Mouse (Mus musculus): Measurements from ENCODE around the gene Lpin1. TPM values are rescaled to one million over a fixed set of nuclear protein-coding genes. Genes with fewer than 3 reads are reported as not detected.

Gene Lpin1
- polyA plus RNA-seq, 1 experiment from 2014 or later: 15.5 TPM

DNA sequence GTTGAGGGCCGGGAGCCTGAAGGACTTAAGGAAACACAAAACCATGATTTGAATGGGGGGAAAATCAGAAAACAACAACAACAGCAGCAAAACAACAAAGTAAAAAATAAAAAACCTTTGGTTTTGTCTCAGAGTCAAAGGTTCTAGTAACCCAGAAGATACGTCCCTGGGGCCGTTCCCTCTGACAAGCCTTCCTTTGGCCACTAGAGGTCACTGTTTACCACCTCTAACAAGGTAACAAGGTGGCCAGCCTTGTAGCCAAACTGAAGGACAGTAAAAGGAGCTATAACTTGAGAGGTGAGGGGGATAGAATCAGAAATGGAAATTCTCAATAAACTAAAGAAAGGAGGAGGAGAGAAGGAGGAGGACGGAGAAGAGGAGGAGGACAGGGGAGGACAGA is 42.3 kb downstream of the Lpin1 start:
- Histone ChIP-seq H3K27ac (replicated peaks) (peak overlapping the region; percentile 45; the same call in 1 of the 2 replicates), H3K27me3 (replicated peaks) (no peaks in the 10 kb centered on the region), H3K9me3 (replicated peaks) (no peaks in the 10 kb centered on the region), H3K9ac (replicated peaks) (no peak overlapping the region), H3K4me3 (replicated peaks) (no peak overlapping the region), H3K4me2 (no peak overlapping the region), H3K4me1 (0 out of 2 replicates have a peak, but pooled peaks cover 3% of the 10 kb centered on the region), H3K36me3 (peaks cover 70% of the 10 kb centered on the region)
- WGBS: 30% methylated on average over 4 of the region's 4 CpGs
- peak; percentile 82 for ATAC-seq (ENCODE audit: low FRiP score)

DNA sequence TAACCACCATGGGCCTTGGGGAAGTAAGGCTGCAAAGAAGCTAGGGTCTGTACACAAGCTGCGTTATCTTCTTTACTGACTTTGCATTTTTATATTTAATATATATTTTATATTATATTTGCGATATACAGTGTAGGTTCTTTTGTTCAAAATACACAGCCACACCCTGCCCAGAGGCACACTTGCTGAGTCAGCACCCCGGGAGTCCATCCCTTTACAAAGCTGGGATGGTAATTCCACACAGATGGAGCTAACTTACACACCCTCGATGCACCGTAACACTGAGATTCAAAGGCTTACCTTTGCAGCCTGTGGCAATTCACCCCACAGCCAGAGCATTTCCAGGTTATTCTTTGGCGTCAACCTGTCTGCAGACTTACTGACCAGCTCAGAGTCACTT is 42.7 kb downstream of the Lpin1 start:
- no peak for ATAC-seq (ENCODE audit: low FRiP score)
- H3K4me3 ChIP-seq (replicated peaks): no peak overlapping the region
- H3K27ac ChIP-seq (replicated peaks): no peak overlapping the region
- H3K36me3 ChIP-seq: peaks cover 70% of the 10 kb centered on the region
- H3K9ac ChIP-seq (replicated peaks): no peak overlapping the region
- H3K27me3 ChIP-seq (replicated peaks): no peaks in the 10 kb centered on the region
- H3K9me3 ChIP-seq (replicated peaks): no peaks in the 10 kb centered on the region
- H3K4me2 ChIP-seq: no peak overlapping the region
- 0 out of 2 replicates have a peak, but pooled peaks cover 3% of the 10 kb centered on the region for H3K4me1 ChIP-seq
- WGBS: 90% methylated on average over 6 of the region's 6 CpGs

DNA sequence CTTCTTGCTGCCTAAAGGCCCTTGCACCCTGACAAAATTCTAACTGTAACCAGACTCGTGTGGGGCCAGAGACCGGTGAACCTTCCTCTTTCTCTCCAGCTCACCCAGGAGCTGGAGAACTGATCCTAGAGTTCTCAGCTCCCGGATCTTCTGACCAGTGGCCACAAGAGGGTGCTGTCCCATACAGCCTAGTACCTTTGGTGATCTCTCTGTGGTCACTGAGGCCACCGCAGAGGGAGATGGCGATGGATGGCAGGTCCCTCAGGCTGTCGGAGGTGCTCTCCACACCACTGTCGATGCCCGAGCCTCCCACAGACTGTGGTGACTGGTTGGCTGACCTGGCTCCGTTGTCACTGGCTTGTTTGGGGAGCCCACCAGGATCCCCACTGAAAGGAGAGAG is 47.3 kb downstream of the Lpin1 start:
- H3K27me3 ChIP-seq (replicated peaks): no peaks in the 10 kb centered on the region
- no peaks in the 10 kb centered on the region for H3K4me1 ChIP-seq
- no peak overlapping the region for H3K4me2 ChIP-seq
- no peak for ATAC-seq (ENCODE audit: low FRiP score)
- no peak overlapping the region for H3K9ac ChIP-seq (replicated peaks)
- no peak overlapping the region for H3K4me3 ChIP-seq (replicated peaks)
- peaks cover 83% of the 10 kb centered on the region for H3K36me3 ChIP-seq
- WGBS: 74% methylated on average over 9 of the region's 9 CpGs
- H3K27ac ChIP-seq (replicated peaks): no peak overlapping the region
- H3K9me3 ChIP-seq (replicated peaks): no peaks in the 10 kb centered on the region

DNA sequence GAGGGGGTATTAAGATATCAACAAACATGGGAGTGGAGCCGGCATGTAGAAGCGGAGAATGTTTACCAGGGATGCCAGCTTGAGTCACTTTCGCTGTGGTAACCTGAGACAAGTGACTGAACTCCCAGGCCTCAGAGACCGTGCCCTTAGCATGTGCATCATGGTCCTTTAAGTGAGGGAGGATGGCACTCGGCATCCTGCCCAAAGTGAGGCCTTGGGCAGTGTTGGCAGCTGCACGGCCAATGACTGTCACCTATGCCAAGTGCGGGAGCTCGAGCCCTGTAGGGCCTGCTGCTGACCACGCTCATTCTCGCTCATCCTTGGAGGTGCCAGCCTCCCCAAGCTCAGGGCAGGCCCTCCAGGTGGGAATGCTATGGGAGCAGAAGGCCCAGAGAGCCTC is 48.1 kb downstream of the Lpin1 start:
- peaks cover 84% of the 10 kb centered on the region for H3K36me3 ChIP-seq

DNA sequence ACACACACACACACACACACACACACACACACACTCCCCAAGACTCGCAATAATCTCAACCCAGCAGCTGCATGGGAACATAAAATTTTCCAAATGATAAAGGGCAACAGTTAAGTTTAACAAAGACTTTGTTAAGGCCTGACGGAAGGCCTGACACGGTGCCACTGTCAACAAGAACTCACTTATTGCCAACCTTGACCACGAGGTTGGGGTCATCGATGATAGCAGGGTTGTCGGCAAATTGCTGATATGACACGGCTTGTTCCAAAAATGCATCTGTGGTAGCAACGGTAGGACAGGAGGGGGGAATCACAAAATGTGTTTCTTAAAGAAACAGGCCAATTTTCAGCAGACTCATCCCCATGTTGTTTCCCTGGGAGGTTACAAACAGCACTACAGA is 48.6 kb downstream of the Lpin1 start:
- peaks cover 85% of the 10 kb centered on the region for H3K36me3 ChIP-seq
- H3K4me3 ChIP-seq (replicated peaks): no peak overlapping the region
- H3K27me3 ChIP-seq (replicated peaks): no peaks in the 10 kb centered on the region
- ATAC-seq (ENCODE audit: low FRiP score): no peak
- no peak overlapping the region for H3K4me2 ChIP-seq
- no peaks in the 10 kb centered on the region for H3K9me3 ChIP-seq (replicated peaks)
- no peak overlapping the region for H3K27ac ChIP-seq (replicated peaks)
- H3K9ac ChIP-seq (replicated peaks): no peak overlapping the region
- WGBS: 89% methylated on average over 8 of the region's 8 CpGs
- no peaks in the 10 kb centered on the region for H3K4me1 ChIP-seq

More for the DNA sequence above, 48.1 kb downstream of the Lpin1 start:
- Histone ChIP-seq H3K4me3 (replicated peaks) (no peak overlapping the region), H3K27me3 (replicated peaks) (no peaks in the 10 kb centered on the region), H3K4me1 (no peaks in the 10 kb centered on the region), H3K9ac (replicated peaks) (no peak overlapping the region), H3K4me2 (no peak overlapping the region), H3K27ac (replicated peaks) (no peak overlapping the region), H3K9me3 (replicated peaks) (no peaks in the 10 kb centered on the region)
- no peak for ATAC-seq (ENCODE audit: low FRiP score)
- WGBS: 90% methylated on average over 10 of the region's 10 CpGs

DNA sequence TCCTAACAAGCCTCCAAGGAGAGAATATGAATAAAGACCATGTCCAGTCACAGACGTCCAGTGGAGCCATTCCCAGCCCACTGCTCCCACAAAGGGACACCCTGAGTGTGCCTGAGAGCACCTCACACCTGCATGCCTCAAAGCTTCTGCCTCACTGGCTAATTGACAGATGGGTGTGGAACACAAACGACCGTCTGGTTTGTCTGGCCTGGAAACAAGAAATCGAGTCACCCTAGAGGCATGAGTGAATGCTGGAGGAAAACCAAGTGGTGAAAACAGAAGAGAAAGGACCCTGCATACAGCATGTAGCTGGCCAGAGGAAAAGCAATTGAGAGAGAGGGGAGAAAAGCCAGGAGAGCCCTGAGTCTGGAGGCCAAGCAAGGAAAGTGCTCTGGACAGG is 53.5 kb downstream of the Lpin1 start:
- H3K36me3 ChIP-seq: peaks cover 73% of the 10 kb centered on the region
- no peak for ATAC-seq (ENCODE audit: low FRiP score)
- H3K27ac ChIP-seq (replicated peaks): no peak overlapping the region
- H3K9ac ChIP-seq (replicated peaks): no peak overlapping the region
- H3K4me1 ChIP-seq: no peaks in the 10 kb centered on the region
- H3K4me2 ChIP-seq: no peak overlapping the region
- H3K9me3 ChIP-seq (replicated peaks): no peaks in the 10 kb centered on the region
- H3K27me3 ChIP-seq (replicated peaks): no peaks in the 10 kb centered on the region
- H3K4me3 ChIP-seq (replicated peaks): no peak overlapping the region
- 24% methylated on average over 4 of the region's 4 CpGs for WGBS

DNA sequence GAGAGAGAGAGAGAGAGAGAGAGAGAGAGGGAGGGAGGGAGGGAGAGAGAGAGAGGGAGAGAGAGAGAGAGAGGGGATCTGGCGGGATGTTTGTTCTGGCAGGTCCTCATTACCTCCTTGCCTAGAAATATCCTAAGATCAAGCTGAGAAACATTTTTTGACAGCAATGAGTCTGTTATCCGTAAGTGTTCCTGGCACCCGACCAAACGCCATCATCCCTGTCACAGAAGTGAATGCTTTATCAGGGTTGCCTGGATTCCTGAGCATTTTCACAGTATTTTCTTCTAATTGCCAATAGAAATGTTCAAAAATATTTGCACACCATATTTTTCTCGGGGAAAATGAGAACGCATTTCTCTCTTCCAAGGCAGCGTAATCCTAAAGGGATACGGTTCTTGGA is 56.6 kb downstream of the Lpin1 start:
- Histone ChIP-seq H3K36me3 (peaks cover 50% of the 10 kb centered on the region), H3K9me3 (replicated peaks) (no peaks in the 10 kb centered on the region), H3K4me2 (no peak overlapping the region), H3K4me3 (replicated peaks) (no peak overlapping the region), H3K9ac (replicated peaks) (no peak overlapping the region), H3K4me1 (peaks cover 22% of the 10 kb centered on the region), H3K27me3 (replicated peaks) (no peaks in the 10 kb centered on the region), H3K27ac (replicated peaks) (no peak overlapping the region; the same call in 1 of the 2 replicates)
- ATAC-seq (ENCODE audit: low FRiP score): no peak
- 82% methylated on average over 8 of the region's 8 CpGs for WGBS

DNA sequence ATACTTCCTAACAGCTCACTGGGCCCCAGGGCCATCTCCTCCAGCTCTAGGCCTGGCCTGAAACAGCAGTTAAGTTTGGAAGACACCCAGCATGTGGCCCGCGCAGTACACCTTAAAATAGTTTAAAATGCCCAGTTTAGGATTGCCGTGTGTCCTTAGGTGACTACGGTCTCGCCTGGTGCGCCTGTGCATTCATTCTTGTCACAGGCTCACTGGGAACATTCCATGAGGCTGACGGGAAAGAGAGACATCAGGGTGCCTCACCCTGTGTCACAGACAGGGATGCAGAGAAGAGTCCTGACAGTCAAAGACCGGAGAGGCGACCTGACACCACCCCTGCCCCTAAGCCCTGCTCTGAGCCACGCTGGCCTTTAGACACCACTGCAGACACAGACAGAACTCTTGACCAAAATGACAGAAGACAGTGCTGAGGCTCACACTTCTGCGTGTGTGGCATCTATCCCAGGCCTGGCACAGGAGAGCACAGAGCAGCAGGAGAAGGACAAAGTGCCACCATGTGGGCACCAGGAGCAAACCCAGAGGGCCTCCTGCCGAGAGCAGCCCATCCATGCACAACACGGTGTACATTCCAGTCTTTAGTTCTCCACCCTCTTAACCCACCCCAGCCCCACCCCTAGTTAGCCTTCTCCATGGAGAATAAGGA is 58.5 kb downstream of the Lpin1 start:
- Histone ChIP-seq H3K36me3 (peaks cover 50% of the 10 kb centered on the region), H3K27ac (replicated peaks) (no peak overlapping the region), H3K4me2 (no peak overlapping the region), H3K4me3 (replicated peaks) (no peak overlapping the region), H3K4me1 (peaks cover 26% of the 10 kb centered on the region), H3K9ac (replicated peaks) (no peak overlapping the region), H3K27me3 (replicated peaks) (no peaks in the 10 kb centered on the region), H3K9me3 (replicated peaks) (no peaks in the 10 kb centered on the region)
- ATAC-seq (ENCODE audit: low FRiP score): no peak
- 91% methylated on average over 13 of the region's 13 CpGs for WGBS

DNA sequence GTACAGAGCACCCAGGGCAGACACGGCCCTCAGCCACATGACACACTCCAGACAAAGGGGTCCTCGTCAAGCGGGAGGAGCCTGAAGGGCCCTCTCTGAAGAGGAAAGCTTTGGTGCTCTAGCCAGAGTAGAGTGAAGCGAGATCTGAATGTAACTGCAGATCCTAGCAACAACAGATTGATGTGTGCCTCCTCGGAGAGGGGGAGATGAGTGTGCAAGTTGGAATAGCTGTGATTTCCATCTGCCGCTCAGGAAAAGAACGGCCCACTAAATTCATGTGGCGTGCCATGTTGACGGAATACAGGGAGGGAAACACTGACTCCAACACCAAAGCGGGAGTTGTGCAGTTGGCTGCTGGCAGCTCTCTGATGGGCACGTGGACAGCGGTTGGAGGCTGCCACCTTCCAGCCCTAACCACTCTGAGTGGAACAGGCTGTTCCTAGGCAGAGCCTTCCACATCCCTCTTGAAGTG is 59.7 kb downstream of the Lpin1 start:
- H3K27ac ChIP-seq (replicated peaks): peak overlapping the region; percentile 37; the same call in 1 of the 2 replicates
- 45% methylated on average over 12 of the region's 12 CpGs for WGBS
- H3K36me3 ChIP-seq: peaks cover 51% of the 10 kb centered on the region
- no peaks in the 10 kb centered on the region for H3K27me3 ChIP-seq (replicated peaks)
- no peak overlapping the region for H3K4me2 ChIP-seq
- no peaks in the 10 kb centered on the region for H3K9me3 ChIP-seq (replicated peaks)
- peak; percentile 68 for ATAC-seq (ENCODE audit: low FRiP score)
- peaks cover 26% of the 10 kb centered on the region for H3K4me1 ChIP-seq
- no peak overlapping the region for H3K4me3 ChIP-seq (replicated peaks)
- H3K9ac ChIP-seq (replicated peaks): no peak overlapping the region

DNA sequence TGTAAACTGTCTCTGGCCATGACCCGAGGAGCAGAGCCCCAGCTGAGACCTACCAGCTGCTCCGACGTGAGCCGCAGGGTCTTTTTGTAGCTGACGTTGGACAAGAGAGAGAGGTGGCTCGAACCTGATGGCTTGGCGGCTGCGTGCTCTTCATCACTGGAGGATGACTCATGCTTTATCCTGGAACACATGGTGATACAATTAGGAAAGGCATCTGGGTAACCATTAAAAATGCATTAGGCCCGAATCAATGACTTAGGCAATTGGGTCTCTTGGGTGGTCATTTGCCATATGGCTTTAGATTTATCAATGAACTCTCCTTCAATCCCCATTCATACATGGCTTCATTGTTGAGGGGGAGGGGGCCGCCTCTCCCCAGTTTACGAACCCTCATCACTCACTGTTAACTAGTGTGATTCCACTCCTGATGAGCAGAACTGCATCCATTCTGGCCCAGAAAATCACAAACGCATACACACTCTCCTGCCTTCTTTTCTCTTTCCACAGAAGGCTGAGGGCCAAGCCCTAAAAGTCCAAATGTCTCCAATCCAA is 61.9 kb downstream of the Lpin1 start:
- H3K4me2 ChIP-seq: no peak overlapping the region
- no peaks in the 10 kb centered on the region for H3K27me3 ChIP-seq (replicated peaks)
- 0 out of 2 replicates have a peak overlapping the region, but pooled peaks have one; percentile 9 for H3K27ac ChIP-seq (replicated peaks)
- H3K36me3 ChIP-seq: peaks cover 61% of the 10 kb centered on the region
- H3K4me3 ChIP-seq (replicated peaks): no peak overlapping the region
- H3K4me1 ChIP-seq: peaks cover 26% of the 10 kb centered on the region
- 35% methylated on average over 12 of the region's 12 CpGs for WGBS
- peak; percentile 32; the same call in 1 of the 2 replicates for ATAC-seq (ENCODE audit: low FRiP score)
- H3K9me3 ChIP-seq (replicated peaks): no peaks in the 10 kb centered on the region
- H3K9ac ChIP-seq (replicated peaks): no peak overlapping the region

DNA sequence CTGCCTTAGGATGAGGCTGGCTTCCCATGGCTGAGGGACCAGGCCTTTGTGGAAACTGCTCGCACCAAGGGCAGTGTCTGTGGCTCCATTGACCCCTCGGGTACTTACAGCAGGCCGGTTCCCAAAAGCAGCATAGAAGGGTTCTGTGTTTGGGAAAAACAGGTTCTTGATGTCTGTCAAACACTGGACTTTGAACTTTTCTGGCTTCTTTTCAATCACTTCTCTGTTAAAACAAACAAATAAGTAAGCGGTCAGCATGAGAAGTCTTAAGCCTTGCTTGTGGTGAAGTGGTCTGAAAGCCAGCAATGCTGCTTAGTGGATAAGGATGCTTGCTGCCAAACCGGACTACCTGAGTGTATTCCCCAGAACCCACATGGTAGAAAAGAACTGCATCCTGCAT is 69.2 kb downstream of the Lpin1 start:
- H3K4me3 ChIP-seq (replicated peaks): no peak overlapping the region
- no peak overlapping the region for H3K4me2 ChIP-seq
- H3K4me1 ChIP-seq: no peaks in the 10 kb centered on the region
- no peak overlapping the region for H3K9ac ChIP-seq (replicated peaks)
- no peaks in the 10 kb centered on the region for H3K27me3 ChIP-seq (replicated peaks)
- peaks cover 85% of the 10 kb centered on the region for H3K36me3 ChIP-seq
- WGBS: 88% methylated on average over 5 of the region's 5 CpGs
- H3K27ac ChIP-seq (replicated peaks): no peak overlapping the region
- no peaks in the 10 kb centered on the region for H3K9me3 ChIP-seq (replicated peaks)
- ATAC-seq (ENCODE audit: low FRiP score): no peak

DNA sequence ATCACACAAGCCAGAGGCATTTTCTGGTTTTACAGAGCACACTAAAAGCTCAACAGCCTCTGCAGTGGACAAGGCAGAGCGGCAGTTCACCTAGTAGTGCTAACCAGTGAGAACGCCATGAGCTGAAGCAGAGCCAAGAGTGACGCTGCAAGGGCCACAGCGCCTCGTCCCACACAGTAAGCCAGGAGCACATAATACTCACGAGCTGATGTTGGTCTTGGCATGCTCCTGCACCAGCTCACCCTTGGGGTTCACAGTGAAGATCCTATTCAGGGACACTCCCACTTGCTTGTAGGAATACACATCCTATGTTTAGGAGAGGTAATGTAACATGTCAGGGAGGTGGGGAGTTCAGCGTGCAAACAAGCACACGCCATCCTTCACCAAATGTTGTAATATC is 70.1 kb downstream of the Lpin1 start:
- H3K4me2 ChIP-seq: no peak overlapping the region
- 87% methylated on average over 8 of the region's 8 CpGs for WGBS

More for the DNA sequence above, 70.1 kb downstream of the Lpin1 start:
- ATAC-seq (ENCODE audit: low FRiP score): no peak
- no peak overlapping the region for H3K9ac ChIP-seq (replicated peaks)
- no peaks in the 10 kb centered on the region for H3K27me3 ChIP-seq (replicated peaks)
- H3K9me3 ChIP-seq (replicated peaks): no peaks in the 10 kb centered on the region
- peaks cover 84% of the 10 kb centered on the region for H3K36me3 ChIP-seq
- no peaks in the 10 kb centered on the region for H3K4me1 ChIP-seq
- no peak overlapping the region for H3K4me3 ChIP-seq (replicated peaks)
- H3K27ac ChIP-seq (replicated peaks): no peak overlapping the region
